Mouse (Mus musculus) bone marrow, adult 2 months (tissue): ENCODE data around the gene Il4i1.

ENCODE experiments used
- CTCF ChIP-seq: fragments of 200-500 bp; IDR thresholded peaks from 2 replicates; pipeline ENCODE4 v1.5.1; 2011; ENCODE audit warnings: low read length, control low read depth; ENCODE audit not compliant: control insufficient read depth, insufficient read depth
- POLR2A ChIP-seq: fragments of 200-500 bp; IDR thresholded peaks from 2 replicates; pipeline ENCODE4 v1.6.1; 2011; ENCODE audit warnings: low read depth, mild to moderate bottlenecking, control low read depth, low read length, borderline replicate concordance; ENCODE audit not compliant: control insufficient read depth

DNA sequence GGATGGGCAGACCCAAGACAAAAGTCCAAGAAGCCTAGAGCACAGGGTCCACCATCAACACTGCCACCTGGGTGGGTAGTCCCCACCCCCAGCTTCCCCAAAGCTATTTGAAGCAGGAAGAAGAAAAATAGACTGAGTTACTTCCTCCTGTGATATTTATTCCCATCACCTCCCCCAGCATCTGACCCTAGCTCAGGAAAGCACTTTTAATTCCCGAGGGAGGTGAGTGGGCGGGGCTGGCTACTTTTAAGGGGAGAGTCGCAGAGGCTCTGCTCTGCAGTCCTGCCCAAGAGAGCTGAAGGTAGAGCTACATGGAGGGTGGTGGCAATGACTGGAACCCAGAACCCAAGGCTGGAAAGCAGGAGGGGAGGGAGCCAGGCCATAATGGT lies 19.8 kb downstream of the Il4i1 start:
- TF ChIP-seq CTCF = no peak
- TF ChIP-seq POLR2A = no peak
